Mouse (Mus musculus): Measurements from ENCODE around the gene Mxd1. TPM values are rescaled to one million over a fixed set of nuclear protein-coding genes. Genes with fewer than 3 reads are reported as not detected.
A peak's percentile ranks its signal among the peaks of the same experiment; 100 is the strongest.

The Mxd1 gene
- polyA plus RNA-seq, 1 experiment from 2014 or later = 22.0 TPM

DNA sequence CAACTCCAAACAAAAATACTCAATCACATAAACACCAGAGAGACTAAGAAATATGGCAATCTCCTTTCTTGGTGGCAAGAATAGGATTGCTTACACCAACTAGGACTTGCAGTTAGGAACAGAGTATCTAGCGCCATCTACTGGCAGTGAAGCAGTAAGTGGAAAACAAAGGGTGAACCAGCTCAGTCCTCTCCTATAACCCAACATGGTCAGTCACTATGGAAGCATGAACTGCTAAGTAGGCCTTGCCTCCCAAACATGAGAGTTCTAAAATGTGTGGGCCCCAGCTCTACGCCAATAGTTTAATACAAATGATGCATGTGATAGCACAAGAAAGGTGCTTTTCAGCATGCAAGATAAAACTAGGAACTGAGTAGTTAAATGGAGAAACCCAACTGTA, 1.9 kb upstream of the Mxd1 start:
- DNase-seq (peak; percentile 42), ATAC-seq (no peak)
- Histone ChIP-seq H3K36me3 (replicated peaks; ENCODE audit: insufficient read depth, low read length) (peaks cover 51% of the 10 kb centered on the region), H3K27ac (ENCODE audit: low read depth) (peak overlapping the region; percentile 94; the same call in 1 of the 2 replicates), H3K4me3 (ENCODE audit: low read depth, low read length) (no peak overlapping the region), H3K9me3 (ENCODE audit: low read length) (no peaks in the 10 kb centered on the region), H3K9ac (replicated peaks) (no peak overlapping the region), H3K4me2 (ENCODE audit: low read depth, low read length) (no peak overlapping the region), H3K4me1 (ENCODE audit: insufficient read depth) (peaks cover 18% of the 10 kb centered on the region), H3K27me3 (ENCODE audit: insufficient read depth, low read length) (no peaks in the 10 kb centered on the region)
- 23% methylated on average over 2 of the region's 2 CpGs for WGBS (ENCODE audit: insufficient replicate concordance)
- TF ChIP-seq EP300 (IDR thresholded peaks at IDR 0.05; ENCODE audit: low read depth) = no peak
- TF ChIP-seq CTCF (IDR thresholded peaks at IDR 0.05; ENCODE audit: low read depth) = peak; percentile 100

DNA sequence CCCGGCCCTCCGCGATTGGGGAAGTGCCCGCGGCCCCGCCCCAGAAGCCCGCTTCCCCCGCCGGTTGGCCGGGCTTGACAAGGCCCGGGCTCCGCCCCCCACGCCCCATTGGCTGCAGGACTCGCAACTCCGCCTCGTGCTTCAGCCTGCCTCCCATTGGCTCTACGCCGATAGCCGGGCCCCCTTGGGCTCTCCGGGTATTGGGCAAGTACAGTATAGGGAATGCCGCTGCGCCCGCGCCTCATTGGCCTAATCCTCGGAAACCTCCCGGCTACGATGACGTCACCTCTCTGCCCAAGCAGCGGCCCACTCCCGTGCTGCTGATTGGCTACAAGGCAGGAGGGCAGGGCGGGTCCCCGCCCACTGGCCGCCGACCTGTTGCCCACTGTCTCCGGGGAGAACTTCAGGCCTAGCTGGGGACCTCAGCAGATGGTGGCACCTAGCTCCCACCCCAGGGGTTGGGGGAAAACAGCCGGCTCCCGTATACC, 323 bp upstream of the Mxd1 start:
- H3K36me3 ChIP-seq (replicated peaks; ENCODE audit: insufficient read depth, low read length) = peaks cover 57% of the 10 kb centered on the region
- peak overlapping the region; percentile 83 for H3K4me2 ChIP-seq (ENCODE audit: low read depth, low read length)
- peak; percentile 98 for ATAC-seq
- no peaks in the 10 kb centered on the region for H3K27me3 ChIP-seq (ENCODE audit: insufficient read depth, low read length)
- peak overlapping the region; percentile 89 for H3K4me3 ChIP-seq (ENCODE audit: low read depth, low read length)
- H3K9ac ChIP-seq (replicated peaks) = peak overlapping the region; percentile 86
- DNase-seq = peak; percentile 100
- H3K4me1 ChIP-seq (ENCODE audit: insufficient read depth) = peaks cover 32% of the 10 kb centered on the region
- peak; percentile 70; the same call in 1 of the 2 replicates for TF ChIP-seq EP300 (IDR thresholded peaks at IDR 0.05; ENCODE audit: low read depth)
- no peak for TF ChIP-seq CTCF (IDR thresholded peaks at IDR 0.05; ENCODE audit: low read depth)
- H3K9me3 ChIP-seq (ENCODE audit: low read length) = no peaks in the 10 kb centered on the region
- peak overlapping the region; percentile 94 for H3K27ac ChIP-seq (ENCODE audit: low read depth)
- WGBS (ENCODE audit: insufficient replicate concordance) = 2% methylated on average over 23 of the region's 37 CpGs

DNA sequence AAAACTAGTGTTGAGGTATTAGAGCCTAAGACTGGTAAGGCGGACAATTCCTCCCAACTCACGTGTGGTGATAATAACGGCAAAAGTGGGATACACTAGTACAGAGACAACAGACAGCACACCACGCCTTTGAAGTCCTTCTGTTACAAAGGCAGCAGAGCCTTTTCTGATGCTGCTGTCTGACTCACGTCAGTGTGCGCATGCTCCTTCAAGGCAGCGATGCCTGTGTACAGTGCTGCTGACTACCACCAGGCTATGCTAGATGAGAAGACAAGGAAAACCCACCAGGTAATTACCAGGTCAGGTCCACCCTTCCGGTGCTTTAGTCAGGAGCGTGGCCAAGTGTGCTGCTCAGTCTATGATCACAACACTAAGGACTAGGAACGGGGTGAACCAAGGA, 1.9 kb downstream of the Mxd1 start:
- DNase-seq (no peak), ATAC-seq (no peak)
- H3K9me3 ChIP-seq (ENCODE audit: low read length) = no peaks in the 10 kb centered on the region
- H3K27ac ChIP-seq (ENCODE audit: low read depth) = peak overlapping the region; percentile 69; the same call in 1 of the 2 replicates
- WGBS (ENCODE audit: insufficient replicate concordance) = 89% methylated on average over 10 of the region's 10 CpGs
- TF ChIP-seq CTCF (IDR thresholded peaks at IDR 0.05; ENCODE audit: low read depth) = no peak
- no peak for TF ChIP-seq EP300 (IDR thresholded peaks at IDR 0.05; ENCODE audit: low read depth)
- H3K4me3 ChIP-seq (ENCODE audit: low read depth, low read length) = peak overlapping the region; percentile 89
- H3K4me1 ChIP-seq (ENCODE audit: insufficient read depth) = peaks cover 32% of the 10 kb centered on the region
- peaks cover 63% of the 10 kb centered on the region for H3K36me3 ChIP-seq (replicated peaks; ENCODE audit: insufficient read depth, low read length)
- H3K4me2 ChIP-seq (ENCODE audit: low read depth, low read length) = peak overlapping the region; percentile 75
- H3K27me3 ChIP-seq (ENCODE audit: insufficient read depth, low read length) = no peaks in the 10 kb centered on the region
- peak overlapping the region; percentile 86 for H3K9ac ChIP-seq (replicated peaks)

DNA sequence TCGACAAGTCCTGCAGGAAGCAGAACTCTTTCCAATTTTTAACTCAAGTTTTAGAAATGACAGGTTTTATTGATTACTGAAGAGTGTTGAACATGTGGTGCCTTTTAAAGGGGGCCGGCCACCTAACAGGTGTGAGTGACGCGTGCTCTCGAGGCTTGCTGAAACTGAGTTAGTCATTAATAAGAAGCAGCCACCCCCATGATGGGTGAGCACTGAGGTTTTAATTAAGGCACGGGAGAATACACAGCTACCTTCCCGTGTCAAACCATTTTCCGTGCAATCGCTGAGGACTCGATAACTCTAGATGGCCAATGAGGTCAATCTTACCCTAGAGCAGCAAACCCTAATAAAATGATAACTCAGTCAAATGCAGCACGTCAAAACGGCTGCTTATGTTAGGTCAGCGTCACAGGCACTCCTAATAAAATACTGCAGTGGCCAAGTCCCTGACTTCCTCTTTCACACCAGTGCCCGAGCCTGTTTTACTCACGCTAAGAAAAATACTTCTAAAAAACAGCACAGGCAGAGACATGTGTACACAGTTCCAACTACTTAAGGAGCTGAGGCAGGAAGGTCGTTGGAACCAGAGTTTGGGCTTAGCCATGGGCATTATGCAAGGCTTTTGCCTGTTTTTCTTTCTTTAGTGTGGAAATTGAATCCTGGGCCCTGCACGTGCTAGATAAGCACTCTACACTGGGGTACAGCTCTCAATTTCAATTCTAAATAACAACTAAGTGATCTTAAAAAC, 3.2 kb downstream of the Mxd1 start:
- no peaks in the 10 kb centered on the region for H3K9me3 ChIP-seq (ENCODE audit: low read length)
- ATAC-seq (no peak), DNase-seq (no peak)
- peak overlapping the region; percentile 75 for H3K4me2 ChIP-seq (ENCODE audit: low read depth, low read length)
- TF ChIP-seq EP300 (IDR thresholded peaks at IDR 0.05; ENCODE audit: low read depth) (no peak), CTCF (IDR thresholded peaks at IDR 0.05; ENCODE audit: low read depth) (no peak)
- peak overlapping the region; percentile 86 for H3K9ac ChIP-seq (replicated peaks)
- H3K4me3 ChIP-seq (ENCODE audit: low read depth, low read length) = peak overlapping the region; percentile 89
- peaks cover 68% of the 10 kb centered on the region for H3K36me3 ChIP-seq (replicated peaks; ENCODE audit: insufficient read depth, low read length)
- H3K27ac ChIP-seq (ENCODE audit: low read depth) = peak overlapping the region; percentile 69
- H3K27me3 ChIP-seq (ENCODE audit: insufficient read depth, low read length) = no peaks in the 10 kb centered on the region
- WGBS (ENCODE audit: insufficient replicate concordance) = 51% methylated on average over 17 of the region's 17 CpGs
- peaks cover 38% of the 10 kb centered on the region for H3K4me1 ChIP-seq (ENCODE audit: insufficient read depth)

DNA sequence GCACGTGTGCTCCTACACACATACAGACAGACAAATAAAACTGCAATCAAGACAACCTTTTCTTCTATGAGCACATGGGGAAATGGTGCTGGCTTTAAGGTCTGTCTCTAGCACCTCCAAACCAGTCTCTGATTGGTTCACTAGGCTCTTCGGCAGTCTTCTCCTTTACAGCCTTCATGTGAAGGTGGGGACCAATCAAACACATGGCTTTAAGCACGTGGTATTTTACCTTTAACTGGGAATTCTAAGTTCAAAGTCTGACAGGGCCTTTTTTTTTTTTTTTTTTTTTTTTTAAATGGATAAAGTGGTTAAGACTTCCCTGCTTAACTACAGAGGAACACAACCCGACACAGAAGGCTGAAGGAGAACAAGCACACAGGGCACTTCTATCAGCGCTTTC, 3.9 kb downstream of the Mxd1 start:
- Histone ChIP-seq H3K27me3 (ENCODE audit: insufficient read depth, low read length) (no peaks in the 10 kb centered on the region), H3K9ac (replicated peaks) (peak overlapping the region; percentile 86), H3K36me3 (replicated peaks; ENCODE audit: insufficient read depth, low read length) (peaks cover 70% of the 10 kb centered on the region), H3K4me2 (ENCODE audit: low read depth, low read length) (peak overlapping the region; percentile 75), H3K9me3 (ENCODE audit: low read length) (no peaks in the 10 kb centered on the region), H3K27ac (ENCODE audit: low read depth) (no peak overlapping the region), H3K4me3 (ENCODE audit: low read depth, low read length) (peak overlapping the region; percentile 89), H3K4me1 (ENCODE audit: insufficient read depth) (peaks cover 40% of the 10 kb centered on the region)
- ATAC-seq = no peak
- TF ChIP-seq CTCF (IDR thresholded peaks at IDR 0.05; ENCODE audit: low read depth) (no peak), EP300 (IDR thresholded peaks at IDR 0.05; ENCODE audit: low read depth) (no peak)
- 70% methylated on average over 5 of the region's 5 CpGs for WGBS (ENCODE audit: insufficient replicate concordance)
- no peak for DNase-seq

DNA sequence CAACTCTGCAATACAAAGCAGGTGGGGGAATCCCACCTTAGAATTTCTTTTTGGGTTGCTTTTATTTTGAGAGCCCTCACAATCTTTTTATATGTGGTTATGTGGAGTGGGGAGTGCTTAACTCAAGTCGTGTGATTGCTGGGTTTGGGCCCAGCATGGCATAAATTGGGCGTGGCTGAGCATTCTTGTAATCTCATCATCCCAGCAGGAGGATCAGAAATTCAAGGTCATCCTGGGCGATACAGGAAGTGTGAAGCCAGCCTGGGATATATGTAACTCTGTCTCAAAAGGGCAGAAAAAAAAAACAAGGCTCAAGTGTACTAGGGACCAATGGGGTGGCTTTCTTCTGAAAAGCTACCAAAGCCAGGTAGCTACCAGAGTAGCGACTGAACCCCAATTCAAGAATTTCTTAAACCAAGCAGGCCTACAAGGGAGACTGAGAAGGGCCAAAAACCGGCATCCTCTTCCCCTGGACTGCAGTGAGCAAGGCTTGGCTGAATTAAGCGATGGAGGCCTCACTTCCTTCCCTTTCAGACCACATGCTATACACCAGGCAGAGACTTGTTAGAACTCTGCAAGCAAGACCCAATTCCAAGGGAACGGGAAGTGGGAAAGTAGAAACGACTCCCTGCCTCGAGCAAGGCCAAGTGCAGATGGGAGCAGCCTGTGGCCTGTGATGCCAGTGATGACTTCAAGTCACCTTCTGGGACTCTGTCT, 8.6 kb downstream of the Mxd1 start:
- Histone ChIP-seq H3K36me3 (replicated peaks; ENCODE audit: insufficient read depth, low read length) (peaks cover 83% of the 10 kb centered on the region), H3K9me3 (ENCODE audit: low read length) (no peaks in the 10 kb centered on the region), H3K27me3 (ENCODE audit: insufficient read depth, low read length) (no peaks in the 10 kb centered on the region), H3K9ac (replicated peaks) (peak overlapping the region; percentile 3; the same call in 1 of the 2 replicates), H3K4me2 (ENCODE audit: low read depth, low read length) (peak overlapping the region; percentile 34), H3K4me3 (ENCODE audit: low read depth, low read length) (no peak overlapping the region), H3K27ac (ENCODE audit: low read depth) (peak overlapping the region; percentile 84), H3K4me1 (ENCODE audit: insufficient read depth) (peaks cover 25% of the 10 kb centered on the region)
- ATAC-seq = peak; percentile 94
- DNase-seq = peak; percentile 59
- TF ChIP-seq EP300 (IDR thresholded peaks at IDR 0.05; ENCODE audit: low read depth) = peak; percentile 90
- TF ChIP-seq CTCF (IDR thresholded peaks at IDR 0.05; ENCODE audit: low read depth) = no peak
- WGBS (ENCODE audit: insufficient replicate concordance) = 41% methylated on average over 9 of the region's 9 CpGs
